8 mouse cellular contexts compared by ENCODE assay signal in the genomic region with DNA sequence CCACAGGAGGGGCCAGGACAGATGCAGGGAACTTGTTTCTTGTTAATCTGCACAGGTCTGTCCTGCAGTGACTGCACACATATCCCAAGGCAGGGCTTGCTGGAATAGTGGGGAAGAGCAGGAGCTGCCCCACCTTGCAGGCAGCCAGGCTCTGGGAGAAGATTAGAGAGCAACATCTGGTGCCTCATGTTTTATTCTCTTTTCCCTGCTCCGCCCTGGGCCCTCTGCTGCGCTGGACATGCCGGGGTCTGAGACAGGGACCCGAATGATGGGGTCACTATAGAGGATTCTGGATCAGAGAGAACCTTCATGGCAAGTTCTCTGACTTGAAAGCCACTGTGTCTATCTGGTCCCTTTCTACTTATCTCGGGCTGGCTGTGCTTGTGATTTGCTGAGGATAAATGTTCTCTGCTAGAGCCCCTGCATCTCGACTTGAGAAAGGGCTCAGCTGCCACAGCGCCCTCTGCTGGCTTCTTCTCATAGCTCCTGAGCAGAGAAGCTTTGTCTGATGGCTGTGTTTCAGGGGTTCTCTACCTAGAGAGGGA.
DNase-seq lines count a peak whose midpoint lies in the region; ATAC-seq and TF ChIP-seq lines count a peak whose summit lies in the region.

No protein-coding gene starts in this region.

- TF ChIP-seq CTCF in cerebellum, adult 2 months (IDR thresholded peaks at IDR 0.05; ENCODE audit: borderline replicate concordance, insufficient read depth, low read depth, low read length), result peak; percentile 77
- TF ChIP-seq CTCF in forebrain, postnatal 0 days (IDR thresholded peaks at IDR 0.05; ENCODE audit: low read depth), result peak; percentile 88

- no peak for TF ChIP-seq POLR2A in cerebellum, adult 2 months (IDR thresholded peaks at IDR 0.05; ENCODE audit: borderline replicate concordance, insufficient read depth, low read length)

- peak; percentile 81 for DNase-seq in R1 (ENCODE audit: low read depth, low spot score)
- DNase-seq in cerebellum, adult 2 months, result peak; percentile 79 to 86
- DNase-seq in forebrain, postnatal 0 days, result peak; percentile 91
- peak; percentile 51 for DNase-seq in layer of hippocampus, adult 9-11 months
- DNase-seq in lung, postnatal 14 days, result peak; percentile 83
- peak; percentile 67 for DNase-seq in retina, postnatal 7 days (ENCODE audit: low read depth, low spot score)
- DNase-seq in urinary bladder, postnatal 25 days (ENCODE audit: low spot score), result peak; percentile 64

- no peak overlapping the region for H3K4me3 ChIP-seq in cerebellum, adult 2 months (replicated peaks; ENCODE audit: insufficient read depth, low read depth, low read length)
- no peak overlapping the region for H3K4me3 ChIP-seq in forebrain, postnatal 0 days (ENCODE audit: low read depth, low read length)
- no peak overlapping the region for H3K4me3 ChIP-seq in hindbrain, embryonic 13.5 days

- H3K36me3 ChIP-seq in forebrain, postnatal 0 days (ENCODE audit: insufficient read depth), result no peaks in the 10 kb centered on the region
- no peaks in the 10 kb centered on the region for H3K36me3 ChIP-seq in hindbrain, embryonic 13.5 days

- no peak overlapping the region for H3K4me2 ChIP-seq in forebrain, postnatal 0 days (ENCODE audit: low read depth)
- no peak overlapping the region for H3K4me2 ChIP-seq in hindbrain, embryonic 13.5 days

- 43% methylated on average over 7 of the region's 7 CpGs for WGBS in cerebellum, adult 2 months
- 40% methylated on average over 7 of the region's 7 CpGs for WGBS in forebrain, postnatal 0 days
- 45% methylated on average over 7 of the region's 7 CpGs for WGBS in hindbrain, embryonic 13.5 days

- ATAC-seq in forebrain, postnatal 0 days, result peak; percentile 87
- peak; percentile 77 for ATAC-seq in hindbrain, embryonic 13.5 days (ENCODE audit: low FRiP score)

- H3K9me3 ChIP-seq in forebrain, postnatal 0 days (ENCODE audit: low read length), result no peaks in the 10 kb centered on the region
- H3K9me3 ChIP-seq in hindbrain, embryonic 13.5 days, result no peaks in the 10 kb centered on the region

- no peak overlapping the region for H3K9ac ChIP-seq in forebrain, postnatal 0 days
- H3K9ac ChIP-seq in hindbrain, embryonic 13.5 days, result peak overlapping the region; percentile 29; the same call in 1 of the 2 replicates

- no peak overlapping the region for H3K27ac ChIP-seq in cerebellum, adult 2 months (ENCODE audit: insufficient read depth, low read length)
- H3K27ac ChIP-seq in forebrain, postnatal 0 days (ENCODE audit: low read depth, low read length), result no peak overlapping the region
- no peak overlapping the region for H3K27ac ChIP-seq in hindbrain, embryonic 13.5 days

- H3K4me1 ChIP-seq in cerebellum, adult 2 months (ENCODE audit: control insufficient read depth, insufficient read depth, low read length), result no peaks in the 10 kb centered on the region
- H3K4me1 ChIP-seq in forebrain, postnatal 0 days (ENCODE audit: insufficient read depth), result no peaks in the 10 kb centered on the region
- peaks cover 11% of the 10 kb centered on the region for H3K4me1 ChIP-seq in hindbrain, embryonic 13.5 days (replicated peaks)

- H3K27me3 ChIP-seq in cerebellum, adult 2 months (ENCODE audit: control insufficient read depth, insufficient read depth, low read length), result no peaks in the 10 kb centered on the region
- no peaks in the 10 kb centered on the region for H3K27me3 ChIP-seq in forebrain, postnatal 0 days (ENCODE audit: insufficient read depth, low read length)
- 0 out of 2 replicates have a peak, but pooled peaks cover 8% of the 10 kb centered on the region for H3K27me3 ChIP-seq in hindbrain, embryonic 13.5 days
